Mouse (Mus musculus) C2C12 (cell line): ENCODE data around the gene Ptges3.

ENCODE experiments used
- CEBPB ChIP-seq: IDR thresholded peaks from one replicate; pipeline ENCODE4 v1.6.1; 2011; ENCODE audit warnings: low read depth, mild to moderate bottlenecking, control low read depth, moderate library complexity
- CTCF ChIP-seq: IDR thresholded peaks from one replicate; pipeline ENCODE4 v1.5.1; 2011; ENCODE audit not compliant: control insufficient read depth, insufficient read depth, insufficient read length
- FOSL1 ChIP-seq: IDR thresholded peaks from one replicate; pipeline ENCODE4 v1.8.0; 2011; ENCODE audit warnings: mild to moderate bottlenecking, low read length; ENCODE audit not compliant: poor library complexity, insufficient read depth, severe bottlenecking
- MYOD1 ChIP-seq: IDR thresholded peaks from one replicate; pipeline ENCODE4 v1.6.1; 2011; ENCODE audit warnings: low read depth; ENCODE audit not compliant: control insufficient read depth, insufficient read length
- MYOG ChIP-seq: IDR thresholded peaks from one replicate; pipeline ENCODE4 v1.6.1; 2011; ENCODE audit not compliant: control insufficient read depth, insufficient read length; ENCODE audit errors: extremely low read depth
- USF1 ChIP-seq: IDR thresholded peaks from one replicate; pipeline ENCODE4 v1.6.1; 2011; ENCODE audit warnings: low read depth, mild to moderate bottlenecking, control low read depth, moderate library complexity

DNA sequence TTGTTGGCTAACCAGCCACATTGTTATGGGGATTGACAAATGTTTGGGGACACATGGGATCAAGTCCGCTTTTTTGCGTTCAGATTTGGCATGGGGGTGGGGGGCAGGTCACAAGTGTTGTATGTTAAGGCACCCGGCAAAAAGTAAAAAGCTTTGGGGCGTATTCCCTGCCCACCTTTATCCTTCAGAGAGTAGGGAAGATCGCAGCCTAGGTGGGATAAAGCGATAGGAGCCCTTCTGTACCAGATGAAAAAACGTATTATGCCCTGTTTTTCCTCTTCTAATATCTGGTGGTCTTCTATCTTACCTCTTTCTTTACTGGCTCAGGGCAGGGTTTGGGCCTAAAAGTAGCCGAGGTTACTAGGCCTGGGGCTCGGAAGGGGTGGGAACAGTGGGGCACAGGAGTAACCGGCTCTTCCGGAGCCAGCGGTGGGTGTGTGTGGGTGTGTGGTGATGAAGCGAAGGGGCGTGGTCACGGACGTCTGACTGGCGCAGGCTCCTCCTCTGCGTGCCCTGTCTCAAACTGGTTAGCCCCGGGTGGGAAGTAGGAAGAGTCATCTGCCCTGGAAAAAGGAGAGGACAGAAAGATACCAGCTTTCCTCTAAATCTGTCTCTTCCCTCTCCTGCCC lies 35.7 kb downstream of the Ptges3 start:
- TF ChIP-seq CTCF (no peak), USF1 (no peak), MYOD1 (no peak), CEBPB (no peak), MYOG (no peak), FOSL1 (no peak)
